Mouse (Mus musculus) embryonic fibroblast, embryonic 13.5 days (primary cell): ENCODE data around the gene Cyp2u1.

Experiments used
- CTCF ChIP-seq: IDR thresholded peaks from 2 replicates; pipeline ENCODE4 v1.5.1; 2011; ENCODE audit warnings: mild to moderate bottlenecking, control low read depth, low read length, moderate library complexity, borderline replicate concordance; ENCODE audit not compliant: insufficient read depth
- POLR2A ChIP-seq: IDR thresholded peaks from 2 replicates; pipeline ENCODE4 v1.6.1; 2011; ENCODE audit warnings: low read depth, mild to moderate bottlenecking, control low read depth, low read length, moderate library complexity

DNA sequence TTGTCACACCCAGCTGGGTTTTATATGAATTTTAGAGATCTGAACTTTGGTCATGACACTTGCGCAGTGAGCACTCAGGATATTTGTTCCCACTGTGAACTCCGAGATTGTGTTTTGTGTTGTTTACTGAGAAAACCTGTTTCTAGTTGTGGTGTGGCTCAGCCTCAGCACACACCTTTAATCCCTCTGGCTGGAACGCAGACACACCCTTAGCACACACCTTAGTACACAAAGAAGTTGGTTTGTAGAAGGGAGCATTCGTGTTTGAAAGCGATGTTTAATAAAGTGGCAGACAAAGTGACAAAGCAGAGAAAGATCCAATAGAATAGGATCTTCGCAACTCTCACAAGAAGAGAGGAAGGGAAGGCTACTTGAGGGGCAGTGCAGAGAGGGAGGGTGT lies 42.6 kb downstream of the Cyp2u1 start:
- TF ChIP-seq CTCF (no peak), POLR2A (no peak)
